ENCODE assay signal across 8 mouse cellular contexts in genomic region chr3:63899309-63899695, GRCm38 (mm10). TPM values are rescaled to one million over a fixed set of nuclear protein-coding genes. Genes with fewer than 3 reads are reported as not detected.
DNase-seq lines count a peak whose midpoint lies in the region; ATAC-seq and TF ChIP-seq lines count a peak whose summit lies in the region.

Gene Plch1, minus strand, starts transcription at chr3:63899472.

- no peak for TF ChIP-seq CTCF in thymus, adult 2 months (IDR thresholded peaks at IDR 0.05; ENCODE audit: borderline replicate concordance, control insufficient read depth, extremely low read depth, insufficient read depth, low read length, poor library complexity)

- WGBS in thymus, adult 2 months: 2% methylated on average over 12 of the region's 12 CpGs
- under 1% methylated on average over 12 of the region's 12 CpGs for WGBS in heart, embryonic 12.5 days
- WGBS in kidney, embryonic 16.5 days: under 1% methylated on average over 12 of the region's 12 CpGs
- under 1% methylated on average over 12 of the region's 12 CpGs for WGBS in neural tube, embryonic 14.5 days

- peaks cover 4% of the 10 kb centered on the region; the same call in 1 of the 2 replicates for H3K4me1 ChIP-seq in thymus, adult 2 months (replicated peaks; ENCODE audit: control insufficient read depth, insufficient read depth, low read length)
- peaks cover 11% of the 10 kb centered on the region; the same call in 1 of the 2 replicates for H3K4me1 ChIP-seq in heart, embryonic 12.5 days (replicated peaks)
- H3K4me1 ChIP-seq in kidney, embryonic 16.5 days (ENCODE audit: insufficient read depth, low read length): peaks cover 42% of the 10 kb centered on the region
- H3K4me1 ChIP-seq in neural tube, embryonic 14.5 days (ENCODE audit: control insufficient read depth, insufficient read depth, low read length): peaks cover 13% of the 10 kb centered on the region

- H3K4me2 ChIP-seq in heart, embryonic 12.5 days: peak within 1 kb of the TSS; percentile 100
- peak within 1 kb of the TSS; percentile 96 for H3K4me2 ChIP-seq in kidney, embryonic 16.5 days (replicated peaks; ENCODE audit: low read depth, low read length)
- H3K4me2 ChIP-seq in neural tube, embryonic 14.5 days (ENCODE audit: low read depth, low read length): peak within 1 kb of the TSS; percentile 92

- H3K27ac ChIP-seq in thymus, adult 2 months (ENCODE audit: control insufficient read depth, insufficient read depth, low read length): no peak within 1 kb of the TSS
- no peak within 1 kb of the TSS for H3K27ac ChIP-seq in heart, embryonic 12.5 days (ENCODE audit: poor library complexity, severe bottlenecking)
- peak within 1 kb of the TSS; percentile 93 for H3K27ac ChIP-seq in kidney, embryonic 16.5 days (ENCODE audit: low read length)
- H3K27ac ChIP-seq in neural tube, embryonic 14.5 days (ENCODE audit: low read depth, low read length): peak within 1 kb of the TSS; percentile 87

- no peaks in the 10 kb centered on the region for H3K36me3 ChIP-seq in thymus, adult 2 months (ENCODE audit: control insufficient read depth, insufficient read depth, low read length)
- no peaks in the 10 kb centered on the region for H3K36me3 ChIP-seq in heart, embryonic 12.5 days
- H3K36me3 ChIP-seq in kidney, embryonic 16.5 days (ENCODE audit: insufficient read depth, low read length): no peaks in the 10 kb centered on the region
- H3K36me3 ChIP-seq in neural tube, embryonic 14.5 days (ENCODE audit: control insufficient read depth, insufficient read depth, low read length): no peaks in the 10 kb centered on the region

- DNase-seq in thymus, adult 2 months: peak; percentile 41
- DNase-seq in thymus, adult 18-20 months: no peak
- peak; percentile 39 for DNase-seq in cerebellum, postnatal 36 days
- peak; percentile 36 to 44 for DNase-seq in lung, adult 18-20 months
- DNase-seq in yolk sac, embryonic 10.5 days (ENCODE audit: low spot score): peak; percentile 76

- peak within 1 kb of the TSS; percentile 37 for H3K4me3 ChIP-seq in thymus, adult 2 months (ENCODE audit: control insufficient read depth, insufficient read depth, low read length)
- peak within 1 kb of the TSS; percentile 71 for H3K4me3 ChIP-seq in heart, embryonic 12.5 days
- H3K4me3 ChIP-seq in kidney, embryonic 16.5 days (ENCODE audit: low read length): peak within 1 kb of the TSS; percentile 78
- peak within 1 kb of the TSS; percentile 74 for H3K4me3 ChIP-seq in neural tube, embryonic 14.5 days (ENCODE audit: low read depth, low read length)

- H3K27me3 ChIP-seq in thymus, adult 2 months (ENCODE audit: control insufficient read depth, insufficient read depth, low read length): peaks cover 2% of the 10 kb centered on the region; the same call in 1 of the 2 replicates
- no peaks in the 10 kb centered on the region; the same call in none of the 2 replicates for H3K27me3 ChIP-seq in heart, embryonic 12.5 days (replicated peaks)
- no peaks in the 10 kb centered on the region for H3K27me3 ChIP-seq in kidney, embryonic 16.5 days (ENCODE audit: insufficient read depth, low read length)
- no peaks in the 10 kb centered on the region; the same call in 1 of the 2 replicates for H3K27me3 ChIP-seq in neural tube, embryonic 14.5 days (ENCODE audit: control insufficient read depth, insufficient read depth, low read length)

- no peaks in the 10 kb centered on the region for H3K9me3 ChIP-seq in heart, embryonic 12.5 days (replicated peaks)
- no peaks in the 10 kb centered on the region for H3K9me3 ChIP-seq in kidney, embryonic 16.5 days (ENCODE audit: low read length)
- H3K9me3 ChIP-seq in neural tube, embryonic 14.5 days (ENCODE audit: control insufficient read depth, low read length): no peaks in the 10 kb centered on the region

- no peak for TF ChIP-seq POLR2A in thymus, adult 2 months (IDR thresholded peaks at IDR 0.05; ENCODE audit: control insufficient read depth, extremely low read depth, insufficient read depth, low read length, poor library complexity)

- H3K9ac ChIP-seq in heart, embryonic 12.5 days: peak within 1 kb of the TSS; percentile 71
- H3K9ac ChIP-seq in kidney, embryonic 16.5 days (replicated peaks; ENCODE audit: low read length): peak within 1 kb of the TSS; percentile 82
- peak within 1 kb of the TSS; percentile 74 for H3K9ac ChIP-seq in neural tube, embryonic 14.5 days (replicated peaks; ENCODE audit: low read depth, low read length)

- peak; percentile 71 for ATAC-seq in heart, embryonic 12.5 days (ENCODE audit: insufficient number of reproducible peaks, low FRiP score)
- ATAC-seq in kidney, embryonic 16.5 days (ENCODE audit: low FRiP score, low TSS enrichment): peak; percentile 67
- peak; percentile 86 for ATAC-seq in neural tube, embryonic 14.5 days (ENCODE audit: low read depth)

RNA-seq across cellular contexts. Expression of gene Plch1, which starts in this region (rescaled TPM):
- 0.15 and 0.18 TPM in 2 replicates for polyA plus RNA-seq in thymus, adult 2 months (2012; rRNA removed)
- 0.50 and 0.68 TPM in 2 replicates for polyA plus RNA-seq in heart, embryonic 12.5 days (2016; fragmentation: Nextera tagmentation; extraction: Ambion mirVana)
- 11.4 and 12.1 TPM in 2 replicates for polyA plus RNA-seq in kidney, embryonic 16.5 days (2015; fragmentation: Nextera tagmentation; extraction: Ambion mirVana)
- 13.4 and 14.3 TPM in 2 replicates for polyA plus RNA-seq in neural tube, embryonic 14.5 days (2014; fragmentation: Nextera tagmentation; extraction: Ambion mirVana)

Comparison
In these comparisons a context has a peak if more than half of its experiments do, and no peak if none do; other contexts are left out.
1. Peak in DNase-seq and H3K4me3 ChIP-seq in thymus, adult 2 months; RNA of the gene not detected or under 1 TPM.
2. Peak in ATAC-seq, H3K4me3 ChIP-seq, H3K9ac ChIP-seq and H3K4me2 ChIP-seq in heart, embryonic 12.5 days; RNA of the gene not detected or under 1 TPM.
3. DNase-seq: peak in cerebellum, postnatal 36 days (2 of 2), lung, adult 18-20 months (2 of 2) and yolk sac, embryonic 10.5 days (single experiment); none in thymus, adult 18-20 months (0 of 2).
4. H3K27ac ChIP-seq: peak in kidney, embryonic 16.5 days (single experiment) and neural tube, embryonic 14.5 days (single experiment); none in thymus, adult 2 months (single experiment) and heart, embryonic 12.5 days (single experiment).
5. Peak in every context shown above with its lines, with median percentiles within 50 percentile points of each other: H3K4me3 ChIP-seq, ATAC-seq, H3K4me2 ChIP-seq and H3K9ac ChIP-seq.